ENCODE assay signal across 14 mouse cellular contexts in genomic region chr12:78801836-78802235, GRCm38 (mm10).
"Had no signal": no experiment of that assay in that cellular context is flagged by ENCODE, and none has a peak within 500 bp of the region (broad histone marks: within the 10 kb centered on the region; RNA-seq: fewer than 3 reads in every experiment).

No protein-coding gene starts in this region.

- H3K27me3 ChIP-seq: midbrain, embryonic 13.5 days; midbrain, embryonic 15.5 days; neural tube, embryonic 12.5 days; stomach, embryonic 15.5 days had no signal

- DNase-seq: lung, adult 18-20 months; lung, embryonic 14.5 days; lung, postnatal 10 days; lung, postnatal 4 days; right cerebral cortex, postnatal 14 days; thymus, adult 18-20 months; thymus, postnatal 25 days; thymus, postnatal 4 days had no signal

- H3K27ac ChIP-seq: liver, embryonic 14.5 days; midbrain, embryonic 13.5 days; midbrain, embryonic 15.5 days; neural tube, embryonic 12.5 days; stomach, embryonic 15.5 days; stomach, postnatal 0 days had no signal

- ATAC-seq: midbrain, embryonic 13.5 days; midbrain, embryonic 15.5 days had no signal

- H3K36me3 ChIP-seq: midbrain, embryonic 15.5 days; stomach, embryonic 15.5 days had no signal

- H3K9ac ChIP-seq: liver, embryonic 14.5 days; lung, embryonic 14.5 days; midbrain, embryonic 13.5 days; midbrain, embryonic 15.5 days; neural tube, embryonic 12.5 days; stomach, embryonic 15.5 days had no signal

- H3K4me1 ChIP-seq: midbrain, embryonic 13.5 days; midbrain, embryonic 15.5 days; neural tube, embryonic 12.5 days; stomach, embryonic 15.5 days had no signal

- H3K9me3 ChIP-seq: midbrain, embryonic 13.5 days; midbrain, embryonic 15.5 days; neural tube, embryonic 12.5 days; stomach, embryonic 15.5 days had no signal

- H3K4me3 ChIP-seq: midbrain, embryonic 13.5 days; midbrain, embryonic 15.5 days; neural tube, embryonic 12.5 days; stomach, embryonic 15.5 days had no signal
